Mouse (Mus musculus) gastrocnemius, postnatal 14 days (tissue): ENCODE measurements at regions not wholly inside any gene's neighbourhood (a gene's known extent, or its start where the extent isn't known, plus 50 kb on each side); places are given as distances from the start of the nearest gene placed in this dataset.

Experiments
- DNase-seq: peaks from one replicate; pipeline ENCODE4 v3.0.0; 2021; ENCODE audit warnings: mixed read lengths
- intact Hi-C: fragments of 180-260 bp; cut with DNase I; formaldehyde crosslinking; loops from one replicate; pipeline ENCODE4 v1.15.1; 2025; ENCODE audit warnings: low total_unique reads

GRCm38 (mm10) chr16:15052389-15052923 lies 146.1 kb downstream of the Efcab1 start:
- peak; percentile 11 for DNase-seq
- intact Hi-C loops = no loop called here

GRCm38 (mm10) chr16:15052924-15053793 lies 146.8 kb downstream of the Efcab1 start:
- intact Hi-C loops = no loop called here
- DNase-seq = peak; percentile 74

DNA sequence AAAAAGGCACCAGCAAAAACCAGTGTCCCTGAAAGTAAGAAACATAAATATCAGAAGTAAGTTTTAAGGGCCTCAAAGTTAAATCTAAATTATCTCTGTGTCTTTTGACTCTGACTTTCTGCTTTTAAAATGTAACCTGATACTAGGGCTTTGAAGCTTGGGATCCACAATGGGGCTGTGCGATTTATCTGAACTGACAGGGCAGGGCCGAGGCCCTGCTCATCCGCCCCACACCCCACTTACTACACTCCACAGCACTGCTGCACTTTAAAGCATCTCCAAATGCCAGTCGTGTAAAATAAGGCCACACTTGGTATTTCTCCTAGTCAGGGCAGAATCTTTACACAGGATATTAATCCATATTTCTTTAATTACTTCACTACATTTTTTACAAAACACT lies 147.4 kb downstream of the Efcab1 start:
- no peak for DNase-seq
- intact Hi-C loops = no loop called here

DNA sequence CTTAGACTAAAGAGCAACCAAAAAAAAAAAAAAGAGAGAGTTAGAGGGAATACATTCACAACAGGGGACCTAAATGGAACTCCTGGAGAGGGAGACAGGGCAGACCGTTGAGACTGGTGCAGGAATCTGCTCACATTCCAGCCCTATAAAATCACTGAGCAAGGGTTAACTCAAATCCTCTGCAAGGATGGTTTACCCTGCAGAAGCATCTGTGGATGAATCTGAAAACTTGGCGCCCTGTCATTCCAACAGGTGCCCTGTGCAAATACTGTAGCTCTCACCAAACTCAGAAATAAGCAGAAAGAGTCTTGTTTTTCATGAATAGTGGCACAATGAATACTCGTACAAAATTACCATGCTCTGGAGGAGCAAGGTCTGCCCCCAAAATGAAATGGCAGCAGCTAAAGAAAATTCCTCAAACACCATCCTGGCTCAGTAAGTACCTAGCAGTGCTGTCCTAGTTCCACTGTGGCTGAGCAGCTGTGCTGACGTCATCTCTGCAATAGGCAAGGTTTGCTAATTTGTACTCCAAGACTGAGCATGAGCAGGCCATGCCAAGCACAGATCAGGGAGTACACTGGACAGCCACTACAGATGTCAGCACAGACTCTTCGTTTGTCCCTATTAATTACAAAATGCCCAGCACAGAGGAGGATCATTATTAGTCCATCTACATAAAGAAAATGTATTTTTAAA lies 148.0 kb downstream of the Efcab1 start:
- peak; percentile 31 for DNase-seq
- intact Hi-C loops = no loop called here

DNA sequence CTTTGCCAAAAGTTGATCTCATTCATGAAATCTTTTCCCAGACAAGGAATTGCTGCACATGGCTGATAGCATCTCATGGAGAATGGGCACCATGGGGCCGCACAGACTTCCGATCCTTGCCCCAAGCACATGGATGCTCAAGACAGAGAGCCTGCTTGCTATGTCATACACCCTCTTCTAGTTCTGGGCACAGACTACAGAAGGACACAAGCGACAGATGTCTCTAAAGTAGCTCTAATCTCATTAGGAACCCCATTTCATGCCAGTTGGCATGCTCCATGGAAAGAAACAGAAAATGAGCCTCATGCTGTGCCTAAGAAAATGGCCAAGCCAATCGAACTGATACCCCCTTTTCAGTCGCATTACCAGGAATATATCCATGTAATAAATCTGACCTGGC lies 149.3 kb downstream of the Efcab1 start:
- intact Hi-C loops = no loop called here
- peak; percentile 9 for DNase-seq

- intact Hi-C loops = no loop called here
- DNase-seq = no peak
Measured at GRCm38 (mm10) chr16:15070485-15070960, 164.1 kb downstream of the Efcab1 start.

GRCm38 (mm10) chr16:15074407-15074806 lies 168.0 kb downstream of the Efcab1 start:
- DNase-seq = no peak
- intact Hi-C loops = no loop called here

DNA sequence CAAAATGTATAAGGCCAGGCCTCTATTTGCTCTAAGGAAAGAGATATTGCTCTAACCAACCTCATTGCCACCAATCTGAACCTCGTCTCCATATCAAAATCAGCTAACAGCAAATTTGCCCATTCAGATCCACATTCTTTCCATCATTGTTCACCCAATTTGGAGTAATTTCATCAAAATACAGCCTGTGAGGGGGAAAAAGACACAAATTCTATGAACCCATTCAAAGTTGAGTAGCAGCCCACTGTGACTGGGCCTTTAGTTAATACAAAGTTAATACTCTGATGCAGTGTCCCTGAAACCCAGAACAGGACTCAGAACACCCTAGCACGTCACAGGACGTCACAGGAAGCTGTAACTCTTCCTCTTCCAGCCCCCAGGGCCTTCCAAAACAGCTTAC lies 177.3 kb downstream of the Efcab1 start:
- intact Hi-C loops = no loop called here

GRCm38 (mm10) chr16:15084147-15084752 lies 177.8 kb downstream of the Efcab1 start:
- DNase-seq = no peak

More for the DNA sequence above, 177.3 kb downstream of the Efcab1 start:
- no peak for DNase-seq

DNA sequence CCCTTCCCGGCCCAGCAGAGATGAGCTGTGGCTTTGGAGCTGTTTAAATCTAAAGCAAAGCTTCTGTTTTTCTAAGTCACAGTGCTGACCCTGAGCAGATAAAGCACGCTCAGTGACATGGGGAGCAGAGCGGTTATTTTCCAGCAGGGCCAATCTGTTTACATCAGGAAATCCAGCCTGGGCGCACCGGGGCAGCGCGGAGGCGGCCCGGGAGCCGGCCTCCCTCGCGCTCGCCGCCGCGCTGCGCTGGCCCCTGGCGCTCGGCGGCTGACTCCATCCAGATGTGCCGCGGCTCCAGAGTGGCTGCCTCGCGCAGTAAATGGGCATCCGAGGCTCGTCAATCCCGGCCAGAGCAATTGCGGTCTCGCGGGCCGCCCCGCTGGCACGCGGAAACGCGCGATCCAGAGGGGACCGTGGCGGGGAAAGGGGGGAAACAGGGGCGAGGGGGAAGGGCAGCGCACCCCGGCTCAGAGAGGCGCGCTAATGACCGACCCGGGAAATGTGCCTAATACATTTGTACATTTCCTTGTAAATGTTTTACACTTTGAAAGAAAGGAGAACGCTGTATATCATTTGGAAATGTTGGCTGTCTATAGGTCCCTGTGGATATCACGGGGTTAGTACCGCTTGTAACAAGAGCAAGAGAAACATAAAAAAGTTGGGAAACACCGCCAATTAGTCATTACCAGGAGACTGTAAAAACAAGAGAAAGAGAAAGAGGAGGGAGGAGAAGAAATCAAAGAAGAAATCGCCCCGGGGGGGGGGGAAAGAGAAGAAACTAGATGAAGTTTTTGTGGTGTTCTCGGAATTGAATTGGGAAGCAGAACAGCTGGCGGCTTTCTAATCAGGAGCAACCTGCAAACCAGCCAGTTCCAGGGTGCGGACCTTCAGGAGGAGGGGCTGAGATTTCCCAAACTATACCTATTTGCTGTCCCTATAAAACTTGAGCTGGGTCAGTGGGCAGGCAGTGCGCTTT lies 178.6 kb downstream of the Efcab1 start:
- intact Hi-C loops = no loop called here
- peak; percentile 43 for DNase-seq

More at GRCm38 (mm10) chr16:15084147-15084752, 177.8 kb downstream of the Efcab1 start:
- intact Hi-C loops = no loop called here

GRCm38 (mm10) chr16:15086556-15086955 lies 180.2 kb downstream of the Efcab1 start:
- intact Hi-C loops = no loop called here
- DNase-seq = peak; percentile 13

DNA sequence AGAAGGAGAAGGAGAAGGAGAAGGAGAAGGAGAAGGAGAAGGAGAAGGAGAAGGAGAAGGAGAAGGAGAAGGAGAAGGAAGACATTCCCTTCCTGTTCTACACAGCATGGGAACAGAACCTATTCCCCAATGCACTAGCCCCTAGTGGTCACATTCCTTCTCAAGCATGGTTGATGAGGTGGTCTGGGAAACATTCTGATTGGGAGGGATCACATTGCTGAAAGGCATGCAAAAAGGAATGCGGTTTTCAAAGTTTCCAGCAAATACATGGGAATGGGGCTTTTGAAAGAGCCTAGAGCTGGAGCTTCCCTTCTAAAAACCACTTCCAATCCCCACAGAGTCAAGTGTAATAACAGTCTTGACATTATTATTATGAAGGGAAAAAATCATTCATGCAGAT lies 197.5 kb downstream of the Efcab1 start:
- intact Hi-C loops = no loop called here
- no peak for DNase-seq

GRCm38 (mm10) chr16:15107234-15107633 lies 200.8 kb downstream of the Efcab1 start:
- intact Hi-C loops = no loop called here
- DNase-seq = no peak

- intact Hi-C loops = no loop called here
- no peak for DNase-seq
Measured at GRCm38 (mm10) chr16:15113131-15113530, 204.1 kb upstream of the Gm21897 start.

DNA sequence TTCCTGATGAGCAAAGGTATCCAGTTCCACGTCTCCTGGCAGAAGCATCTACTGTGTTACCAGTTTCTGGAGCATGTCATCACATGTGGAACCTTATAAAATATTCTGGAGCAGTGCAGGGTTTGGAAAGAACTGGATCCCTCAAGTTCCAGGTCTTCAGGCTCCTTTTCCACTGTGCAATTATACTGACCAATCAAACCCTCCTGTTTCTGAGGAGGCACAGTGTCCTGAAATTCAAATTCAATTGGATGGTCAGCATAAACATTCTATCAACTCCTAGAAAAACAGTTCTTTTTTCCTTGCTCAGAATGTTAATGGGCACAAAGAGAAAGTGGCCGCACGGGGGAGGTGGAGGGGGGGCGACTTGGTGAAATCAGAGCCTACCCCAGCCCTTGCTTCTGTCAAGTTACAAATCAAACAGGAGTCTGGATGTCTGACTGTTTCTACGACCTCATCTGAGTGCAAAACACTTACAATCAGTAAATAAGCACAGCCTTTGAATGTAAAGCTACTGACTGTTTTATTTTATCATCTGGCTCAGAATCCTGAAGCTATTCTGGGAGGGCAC lies 203.2 kb upstream of the Gm21897 start:
- intact Hi-C loops = no loop called here
- no peak for DNase-seq

DNA sequence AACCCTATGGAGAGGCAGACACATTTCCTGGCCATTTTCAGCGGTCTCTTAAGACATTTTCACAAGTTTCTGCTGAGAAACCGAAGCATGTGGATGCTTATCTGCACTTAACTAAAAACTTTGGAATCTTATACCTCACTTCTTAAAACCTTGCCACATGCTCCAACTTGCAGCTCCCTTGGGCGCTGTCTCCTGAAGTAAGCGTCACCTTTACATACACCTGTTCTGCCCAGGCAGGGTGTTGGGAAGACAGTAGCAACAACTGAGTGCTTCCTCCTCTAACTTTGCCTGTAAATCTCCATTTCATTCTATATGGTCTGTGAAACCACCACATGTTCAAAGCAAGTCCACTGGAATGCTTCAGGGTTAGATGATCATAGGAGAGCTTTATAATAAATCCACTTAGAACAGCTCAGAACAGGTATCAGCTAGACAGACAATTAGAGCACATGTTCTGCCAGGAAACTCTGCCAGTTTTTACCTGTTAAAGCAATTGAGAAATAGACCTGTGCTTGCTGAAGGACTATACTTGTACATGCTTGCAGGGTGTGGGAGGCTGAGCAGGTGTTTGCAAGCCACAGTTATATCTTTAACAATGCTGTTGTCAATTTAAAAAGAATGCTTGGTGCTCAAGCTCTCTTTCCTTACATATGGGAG lies 202.6 kb upstream of the Gm21897 start:
- DNase-seq = no peak
- intact Hi-C loops = no loop called here

DNA sequence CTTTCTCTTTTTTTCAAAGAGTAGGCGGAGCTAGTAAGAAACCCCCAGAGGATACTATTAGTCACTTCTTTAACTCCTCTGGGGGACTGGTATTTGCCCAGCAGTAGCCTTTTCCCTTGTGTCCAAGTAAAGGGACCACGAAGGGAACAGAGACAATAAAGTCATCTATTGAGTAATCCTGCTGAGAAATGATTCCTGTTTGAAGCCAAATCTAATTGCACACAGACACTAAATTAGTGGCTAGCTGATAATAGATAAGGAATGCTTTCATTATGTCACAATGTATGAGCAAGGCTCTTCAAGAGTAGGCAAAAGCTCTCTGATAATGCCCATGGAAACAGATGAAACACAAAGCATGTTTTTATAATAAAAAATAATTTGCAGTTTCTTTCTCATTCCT lies 201.9 kb upstream of the Gm21897 start:
- intact Hi-C loops = no loop called here
- DNase-seq = no peak

DNA sequence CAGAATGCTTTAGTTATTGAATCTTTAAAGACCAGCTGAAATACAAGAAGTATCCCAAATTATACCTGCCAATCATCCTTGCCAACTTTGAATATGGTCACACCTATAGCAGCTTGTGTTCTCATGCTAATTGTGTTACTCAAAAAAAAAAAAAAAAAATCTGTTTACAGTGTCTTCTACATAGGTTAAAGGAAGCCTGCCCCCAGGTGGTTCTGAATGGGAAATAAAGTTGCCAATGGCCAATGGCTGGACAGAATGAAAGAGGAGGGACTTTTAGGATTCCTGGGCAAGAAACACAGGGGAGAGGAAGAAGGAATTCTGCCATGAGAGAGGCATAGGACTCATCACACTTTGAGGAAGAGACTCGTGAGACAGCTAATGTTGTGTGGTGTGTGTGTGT lies 197.5 kb upstream of the Gm21897 start:
- DNase-seq = no peak
- intact Hi-C loops = no loop called here
